Mouse (Mus musculus): ENCODE results near the gene Dnm1l.
A peak's percentile ranks its signal among the peaks of the same experiment; 100 is the strongest.
"Not testable (repeated sequence)": the region's sequence is repeated elsewhere in the genome, so short reads cannot be mapped to it uniquely, and the experiment has no call there.

Dnm1l gene

GRCm38 (mm10) chr16:16358481-16359100, at the start of gene Dnm1l:
TSS of gene Dnm1l (minus strand) at chr16:16358959.
- peak; percentile 86 for DNase-seq (ENCODE audit: low spot score)

DNA sequence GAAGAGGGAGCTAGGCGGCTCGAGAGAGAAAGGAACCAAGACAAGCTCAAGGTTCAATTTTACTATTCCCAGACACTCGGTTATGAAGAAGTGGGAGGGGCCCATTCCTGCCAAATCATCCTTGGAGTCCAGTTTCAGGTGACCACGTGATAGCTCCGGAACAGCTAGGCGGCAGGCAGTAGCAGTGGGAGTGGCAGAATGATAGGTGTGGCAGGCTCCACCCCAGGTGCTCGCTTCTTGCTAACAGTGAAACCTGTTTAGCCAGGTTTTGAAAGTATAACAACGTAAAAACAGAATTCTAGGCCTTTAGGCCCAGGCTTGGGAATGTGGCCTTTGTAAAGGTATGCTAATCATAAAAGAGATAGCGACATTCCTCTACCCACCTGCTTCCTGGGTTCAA, 8.5 kb upstream of the Dnm1l start:
- not testable (repeated sequence) for DNase-seq (ENCODE audit: low spot score)

DNA sequence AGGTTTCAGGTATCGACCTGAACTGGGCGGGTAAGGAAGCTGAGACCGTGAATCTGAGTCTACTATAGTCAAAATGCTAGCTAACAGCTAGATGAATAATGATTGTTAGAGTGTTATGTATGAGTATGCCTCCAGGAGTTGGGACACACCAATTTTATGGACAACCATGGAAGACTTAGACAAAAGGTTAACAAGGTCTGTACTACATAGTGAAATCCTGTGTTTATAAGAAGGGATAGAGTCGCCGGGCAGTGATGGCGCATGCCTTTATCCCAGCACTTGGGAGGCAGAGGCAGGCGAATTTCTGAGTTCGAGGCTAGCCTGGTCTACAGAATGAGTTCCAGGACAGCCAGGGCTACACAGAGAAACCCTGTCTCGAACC, 333 bp upstream of the Dnm1l start:
- not testable (repeated sequence) for DNase-seq (ENCODE audit: low spot score)

DNA sequence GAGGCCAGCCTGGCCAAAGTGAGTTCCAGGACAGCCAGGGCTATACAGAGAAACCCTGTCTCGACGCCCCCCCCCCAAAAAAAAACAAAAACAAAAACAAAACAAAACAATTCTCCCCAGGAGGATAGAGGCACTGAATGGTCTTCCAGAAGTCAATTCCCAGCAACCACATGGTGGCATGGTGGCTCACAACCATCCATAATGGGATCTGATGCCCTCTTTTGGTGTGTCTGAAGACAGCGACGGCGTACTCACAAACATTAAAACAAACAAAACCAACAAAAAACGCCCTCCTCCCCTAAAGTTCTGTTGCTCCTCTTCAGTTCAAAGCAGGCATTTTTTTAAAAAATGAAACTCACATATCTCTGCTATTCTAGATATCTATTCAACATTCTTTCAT, 851 bp downstream of the Dnm1l start:
- DNase-seq (ENCODE audit: low spot score): no peak

DNA sequence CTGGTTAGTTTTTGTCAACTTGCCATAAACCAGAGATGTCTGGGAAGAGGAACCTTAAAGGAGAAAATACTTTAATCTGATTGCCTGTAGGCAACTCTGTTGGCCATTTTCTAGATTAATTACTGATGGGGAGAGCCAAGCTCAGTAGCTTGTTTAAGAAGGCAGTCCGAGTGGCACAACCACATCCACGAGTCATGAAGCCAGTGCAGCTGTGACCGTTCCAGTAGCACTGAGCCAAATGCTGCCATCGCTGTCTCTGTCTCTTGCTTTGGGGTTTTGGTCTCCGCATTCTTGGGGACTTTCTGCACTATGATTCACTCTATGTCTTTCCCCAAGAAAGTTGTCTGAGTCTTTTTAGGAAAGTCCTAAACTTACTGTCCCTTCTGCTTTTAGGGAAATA, 12.3 kb downstream of the Dnm1l start:
- DNase-seq (ENCODE audit: low spot score): no peak

GRCm38 (mm10) chr16:16325775-16326336, 32.9 kb downstream of the Dnm1l start:
- no peak for DNase-seq (ENCODE audit: low spot score)

DNA sequence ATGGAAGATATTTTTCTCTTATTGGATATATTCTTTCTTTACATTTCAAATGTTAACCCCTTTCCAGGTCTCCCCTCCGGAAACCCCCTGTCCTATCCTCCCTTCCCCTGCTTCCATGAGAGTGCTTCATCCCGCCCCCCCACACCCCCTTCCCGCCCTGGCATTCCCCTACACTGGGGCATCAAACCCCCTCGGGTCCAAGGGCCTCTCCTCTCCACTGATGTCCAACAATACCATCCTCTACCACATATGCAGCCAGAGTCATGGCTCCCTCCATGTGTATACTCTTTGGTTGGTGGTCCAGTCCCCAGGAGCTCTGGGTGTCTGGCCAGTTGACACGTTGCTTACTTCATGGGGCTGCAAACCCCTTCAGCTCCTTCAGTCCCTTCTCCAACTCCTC, 47.4 kb downstream of the Dnm1l start:
- no peak for DNase-seq (ENCODE audit: low spot score)

DNA sequence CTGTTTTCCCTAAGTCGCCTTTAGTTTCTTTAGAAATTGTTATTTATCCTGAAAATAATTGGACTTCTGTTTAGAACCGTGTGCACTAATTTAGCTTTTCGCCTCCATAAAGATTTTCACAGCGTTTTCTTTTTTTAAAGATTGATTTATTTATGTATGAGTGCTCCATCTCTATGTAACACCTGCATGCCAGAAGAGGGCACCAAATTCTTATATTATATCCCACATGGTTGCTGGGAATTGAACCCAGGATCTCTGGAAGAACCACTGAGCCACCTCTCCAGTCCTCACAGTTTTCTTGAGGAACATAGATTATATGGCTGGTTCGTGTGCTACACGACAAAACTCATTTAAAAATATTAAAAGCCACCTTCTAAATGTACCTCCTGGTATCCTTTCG, 54.9 kb downstream of the Dnm1l start:
- peak; percentile 40 for DNase-seq (ENCODE audit: low spot score)

GRCm38 (mm10) chr16:16303138-16303827, 55.5 kb downstream of the Dnm1l start:
- DNase-seq (ENCODE audit: low spot score): peak; percentile 42

GRCm38 (mm10) chr16:16302369-16303137, 56.2 kb downstream of the Dnm1l start, which contains the start of gene Yars2:
TSS of gene Yars2 (plus strand) at chr16:16302965.
- peak; percentile 79 for DNase-seq (ENCODE audit: low spot score)

DNA sequence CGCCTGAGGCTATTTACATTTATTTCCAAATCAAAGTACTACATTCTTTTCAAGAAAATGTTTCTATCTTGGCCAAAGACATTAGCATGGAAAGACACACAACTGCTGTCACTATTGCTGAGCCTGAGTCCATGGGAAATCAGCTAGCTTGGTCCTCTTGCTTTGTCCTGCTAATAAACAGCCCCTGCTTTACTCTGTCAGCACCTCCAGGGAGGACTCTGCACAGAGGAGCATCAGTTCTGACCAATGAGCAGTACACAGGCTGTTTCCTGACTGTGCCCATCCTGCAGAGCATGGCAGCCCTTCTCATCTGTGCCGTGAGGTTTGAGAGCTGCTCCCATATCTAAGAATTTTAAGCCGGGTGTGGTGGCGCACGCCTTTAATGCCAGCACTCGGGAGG, 85.0 kb downstream of the Dnm1l start:
- DNase-seq (ENCODE audit: low spot score): no peak

GRCm38 (mm10) chr16:16272978-16273377, 85.8 kb downstream of the Dnm1l start:
- DNase-seq (ENCODE audit: low spot score): no peak

DNA sequence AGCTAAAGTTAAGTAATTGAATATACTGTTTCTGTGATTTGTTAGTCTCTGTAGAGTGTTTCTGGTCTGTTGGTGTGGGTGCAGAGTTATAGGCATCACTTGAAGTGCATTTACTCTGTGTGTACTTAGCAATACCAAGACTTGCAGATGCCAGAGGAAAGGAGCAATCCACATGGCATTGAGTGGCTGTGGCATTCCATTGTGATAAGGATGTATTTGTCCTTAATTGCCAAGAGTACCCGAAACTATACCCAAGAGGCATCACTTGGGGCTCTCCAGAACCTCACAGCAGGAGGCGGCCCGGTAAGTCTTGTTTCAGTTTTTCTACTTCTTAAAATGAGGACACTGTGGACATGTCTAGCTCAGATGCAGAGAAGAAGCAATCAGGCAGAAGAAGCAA, 96.3 kb downstream of the Dnm1l start:
- DNase-seq (ENCODE audit: low spot score): no peak

Data from c-Kit-positive CD71-positive TER-119-positive erythroid progenitor cells, embryonic 14.5 days (primary cell).